Mouse (Mus musculus) brown adipose tissue, adult 24 weeks (tissue): ENCODE measurements at regions not wholly inside any gene's neighbourhood (a gene's known extent, or its start where the extent isn't known, plus 50 kb on each side); places are given as distances from the start of the nearest gene placed in this dataset.

Experiments
- H3K27ac ChIP-seq: fragments of 200-500 bp; replicated peaks from 2 replicates; pipeline ENCODE4 v1.5.1; 2012; ENCODE audit warnings: low read depth, mild to moderate bottlenecking, low read length
- H3K4me1 ChIP-seq: fragments of 200-500 bp; 2 replicates; pipeline ENCODE4 v1.6.1; 2012; ENCODE audit warnings: low read length, mixed read lengths; ENCODE audit not compliant: control insufficient read depth, insufficient read depth, insufficient read length
- H3K4me3 ChIP-seq: fragments of 200-500 bp; 2 replicates; pipeline ENCODE4 v1.5.1; 2012; ENCODE audit warnings: low read depth, mild to moderate bottlenecking, low read length, moderate library complexity; ENCODE audit not compliant: insufficient read depth

DNA sequence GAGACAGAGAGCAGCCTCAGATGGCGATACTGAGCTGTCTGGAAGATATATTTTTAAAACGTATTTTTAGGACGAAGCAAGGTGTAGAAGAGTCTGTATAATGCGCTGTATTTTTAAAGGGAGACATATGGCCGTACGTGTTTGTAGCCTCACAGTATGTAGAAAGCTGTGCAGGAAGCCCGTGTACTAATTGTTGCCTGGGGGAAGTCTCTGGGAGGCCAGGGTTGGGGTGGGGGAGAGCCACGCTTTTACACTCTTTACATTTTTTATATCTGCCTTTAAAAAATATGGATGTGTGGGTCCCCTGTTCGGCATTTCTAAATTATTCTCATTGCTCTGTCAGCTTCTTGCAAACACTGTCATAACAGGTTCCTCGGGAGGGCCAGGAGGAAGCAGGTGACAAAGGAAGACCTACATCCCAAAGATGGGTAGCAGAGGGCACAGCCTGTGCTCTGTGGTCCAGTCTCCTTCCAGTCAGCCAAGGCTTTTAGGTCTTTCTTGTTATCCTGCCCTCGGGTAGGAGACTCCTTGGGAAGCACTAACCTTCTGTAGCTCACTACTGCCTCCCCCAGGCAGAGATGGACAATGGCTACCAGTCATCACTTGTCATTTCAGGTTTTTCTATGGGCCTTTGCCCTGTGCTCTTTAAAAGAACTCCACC is 74.1 kb upstream of the Cdh5 start:
- Histone ChIP-seq H3K4me1 (0 out of 2 replicates have a peak, but pooled peaks cover 6% of the 10 kb centered on the region), H3K4me3 (no peak overlapping the region), H3K27ac (no peak overlapping the region)

DNA sequence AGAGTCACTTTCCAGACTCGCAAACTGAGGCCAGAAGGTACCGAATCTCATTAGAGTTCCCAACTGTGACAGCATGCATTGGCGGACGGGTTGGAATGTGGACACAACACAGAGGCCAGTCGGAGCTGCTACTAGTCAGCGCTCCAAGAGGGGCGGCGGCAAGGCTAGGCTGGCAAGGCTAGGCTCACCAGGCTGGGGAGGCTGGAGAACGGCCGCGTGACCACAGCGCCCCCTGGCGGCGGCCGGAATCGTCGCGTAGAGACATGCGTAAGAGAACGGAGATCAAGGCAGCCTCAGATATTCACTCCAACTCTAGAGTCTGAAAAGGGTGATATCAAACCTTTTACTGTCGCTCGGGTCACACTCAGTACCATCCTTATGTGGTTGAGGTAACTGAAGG is 72.8 kb upstream of the Cdh5 start:
- Histone ChIP-seq H3K4me3 (no peak overlapping the region), H3K4me1 (no peaks in the 10 kb centered on the region), H3K27ac (no peak overlapping the region)

DNA sequence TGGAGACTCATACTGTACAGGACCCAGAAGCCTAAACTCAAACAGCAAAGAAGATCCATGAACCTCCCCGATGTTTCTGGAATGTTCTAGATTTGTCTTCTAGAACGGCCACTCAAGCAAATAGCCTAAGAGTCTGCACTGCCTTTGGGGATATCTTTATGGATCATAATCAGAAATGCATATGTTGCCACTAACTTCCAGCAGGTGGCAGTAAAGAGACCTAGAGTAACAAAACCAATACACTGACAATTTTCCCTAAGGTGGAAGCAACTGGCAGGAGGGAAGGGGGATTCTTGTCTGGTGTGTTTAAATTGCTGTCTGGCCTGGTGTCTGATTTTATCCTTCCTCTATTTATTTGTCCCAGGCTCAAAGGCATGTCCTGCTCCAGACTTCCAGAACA is 69.2 kb upstream of the Cdh5 start:
- Histone ChIP-seq H3K4me3 (no peak overlapping the region), H3K27ac (no peak overlapping the region), H3K4me1 (no peaks in the 10 kb centered on the region)

DNA sequence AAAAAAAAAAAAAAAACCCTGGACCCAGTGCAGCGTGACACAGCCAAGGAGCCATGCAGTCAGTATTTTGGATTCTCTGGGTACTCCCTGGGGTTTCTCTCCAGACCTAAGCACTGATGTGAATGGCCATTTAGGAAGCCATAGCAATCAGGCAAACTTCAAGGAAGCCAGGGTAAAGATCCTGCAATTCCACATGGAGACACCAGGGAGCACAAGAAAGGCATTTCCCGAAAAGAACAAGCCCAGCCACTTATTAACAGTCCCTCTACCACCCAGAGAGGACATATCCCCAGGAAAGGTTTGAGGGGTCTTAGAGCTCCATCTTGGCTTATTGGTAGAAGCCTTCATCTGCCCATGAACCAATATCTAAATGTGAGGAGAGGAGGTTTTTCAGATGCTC is 68.3 kb upstream of the Cdh5 start:
- Histone ChIP-seq H3K4me3 (no peak overlapping the region), H3K27ac (no peak overlapping the region), H3K4me1 (no peaks in the 10 kb centered on the region)

DNA sequence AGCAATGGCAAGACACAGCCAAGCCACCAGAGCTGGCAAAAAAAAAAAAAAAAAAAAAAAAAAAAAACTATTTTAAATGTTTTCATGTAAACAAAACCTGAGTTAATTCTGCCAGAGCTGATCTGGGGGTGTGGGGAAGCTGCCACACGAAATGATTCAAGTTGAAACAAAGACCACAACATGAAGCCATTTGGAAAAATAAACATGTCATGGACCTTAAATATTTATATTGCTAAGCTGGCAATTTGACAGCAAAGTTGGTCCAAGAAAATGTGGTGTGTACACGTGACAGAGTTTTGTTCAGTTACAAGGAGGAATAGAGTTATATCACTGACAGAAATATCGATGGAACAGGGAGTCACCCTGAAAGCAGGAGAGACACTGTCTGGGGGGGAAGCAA is 67.1 kb upstream of the Cdh5 start:
- H3K4me1 ChIP-seq = no peaks in the 10 kb centered on the region
- H3K4me3 ChIP-seq = no peak overlapping the region

DNA sequence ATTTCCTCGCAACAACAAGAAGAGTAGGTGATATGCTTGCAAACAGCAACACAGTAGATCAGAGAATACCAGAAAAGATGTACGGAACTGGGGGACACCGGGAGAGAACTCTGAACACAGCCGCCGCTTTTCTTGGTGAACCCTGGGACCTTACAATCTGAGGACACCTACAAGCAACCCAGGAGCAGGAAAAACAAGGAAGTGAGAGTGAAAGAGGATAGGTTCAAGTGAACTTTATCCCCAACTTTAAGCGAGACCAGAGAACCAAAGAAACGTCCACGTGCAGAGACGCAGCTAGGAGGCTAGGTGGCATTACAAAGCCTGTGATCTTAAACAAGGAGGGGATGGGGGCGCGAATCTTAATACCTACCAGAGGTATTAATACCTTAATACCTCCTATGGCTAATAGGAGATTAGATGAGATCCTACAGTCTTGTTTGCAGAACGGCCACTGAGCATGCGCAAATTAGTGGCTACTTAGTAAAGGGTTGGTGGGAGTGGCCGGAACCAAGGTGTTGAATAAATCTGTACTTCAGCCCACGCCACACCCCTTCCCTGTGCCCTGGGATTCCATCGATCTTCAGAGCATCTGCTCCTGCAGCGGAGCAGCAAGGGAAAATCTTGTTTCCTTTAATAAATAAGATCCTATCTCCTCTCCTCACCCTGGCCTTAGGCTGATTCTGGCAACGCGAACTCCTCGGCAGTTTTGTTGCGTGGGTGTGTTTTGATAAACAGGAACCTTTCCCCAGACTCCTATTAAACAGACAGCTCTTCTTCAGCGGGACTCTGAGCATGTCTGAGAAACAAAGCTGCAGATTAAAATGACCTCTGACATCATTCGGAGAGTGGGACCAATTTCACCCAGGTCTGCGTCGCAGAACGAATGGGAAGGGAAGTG is 64.6 kb upstream of the Cdh5 start:
- H3K27ac ChIP-seq = no peak overlapping the region
- no peak overlapping the region for H3K4me3 ChIP-seq

More for the DNA sequence above, 67.1 kb upstream of the Cdh5 start:
- no peak overlapping the region for H3K27ac ChIP-seq

DNA sequence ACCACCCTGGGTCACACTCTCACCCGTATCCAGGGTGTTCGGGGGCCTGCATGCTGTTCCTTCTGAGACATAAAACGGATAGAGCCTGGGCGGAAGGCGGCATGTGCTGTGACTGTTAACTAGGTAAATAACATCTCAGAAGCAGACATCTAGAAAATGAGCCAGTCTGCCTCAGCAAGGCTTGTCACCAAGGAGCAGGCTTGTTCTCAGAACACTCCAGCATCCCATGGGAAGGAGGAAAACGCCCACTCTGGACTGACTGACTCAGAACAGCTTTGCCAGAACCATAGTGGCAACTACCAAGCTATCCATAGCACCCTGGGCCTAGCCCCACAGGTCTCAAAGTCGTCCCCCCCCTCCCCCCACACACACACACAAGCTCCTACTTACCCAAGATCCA is 63.8 kb upstream of the Cdh5 start:
- H3K4me1 ChIP-seq = no peaks in the 10 kb centered on the region
- H3K4me3 ChIP-seq = no peak overlapping the region
- no peak overlapping the region for H3K27ac ChIP-seq

More for the DNA sequence above, 64.6 kb upstream of the Cdh5 start:
- no peaks in the 10 kb centered on the region for H3K4me1 ChIP-seq

DNA sequence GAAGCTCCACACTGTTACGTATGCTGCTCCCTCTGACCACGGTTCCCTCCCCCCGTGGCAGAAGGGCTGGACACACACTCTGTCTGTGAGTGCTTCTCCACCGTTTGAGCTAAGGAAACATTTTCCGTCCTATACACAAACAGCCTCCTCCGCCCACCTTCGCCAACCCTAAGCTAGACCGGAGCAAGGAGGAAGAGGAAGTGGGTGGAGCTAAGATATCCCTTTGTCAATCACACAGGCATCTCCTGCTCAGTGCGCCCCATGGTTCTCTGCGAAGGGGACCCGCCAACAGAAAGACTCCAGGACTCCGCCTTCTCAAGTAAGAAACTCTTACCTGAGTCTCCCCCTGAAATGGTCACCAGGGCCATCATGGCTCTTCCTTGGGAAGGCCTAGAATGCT is 61.9 kb upstream of the Cdh5 start:
- no peak overlapping the region for H3K4me3 ChIP-seq
- no peak overlapping the region for H3K27ac ChIP-seq
- H3K4me1 ChIP-seq = no peaks in the 10 kb centered on the region

DNA sequence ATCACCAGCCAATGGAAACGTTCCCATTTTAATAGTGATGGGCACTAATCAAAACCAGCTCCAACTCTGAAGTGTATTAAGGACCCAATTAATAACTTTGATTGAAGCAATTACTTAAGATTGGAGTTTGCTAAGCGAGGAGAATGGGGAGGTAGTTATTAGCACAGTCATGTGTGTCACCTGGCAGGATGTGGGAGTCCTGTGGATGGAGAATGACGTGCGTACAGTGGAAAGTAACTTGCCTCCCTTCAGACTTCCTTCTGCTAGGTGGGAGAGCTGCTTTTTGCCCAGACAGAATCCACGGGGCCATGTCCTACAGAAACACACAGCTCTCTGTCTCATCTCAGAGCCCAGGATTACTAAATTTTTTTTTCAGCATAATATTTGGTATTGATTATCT is 59.9 kb upstream of the Cdh5 start:
- H3K27ac ChIP-seq = no peak overlapping the region
- H3K4me1 ChIP-seq = no peaks in the 10 kb centered on the region
- no peak overlapping the region for H3K4me3 ChIP-seq

DNA sequence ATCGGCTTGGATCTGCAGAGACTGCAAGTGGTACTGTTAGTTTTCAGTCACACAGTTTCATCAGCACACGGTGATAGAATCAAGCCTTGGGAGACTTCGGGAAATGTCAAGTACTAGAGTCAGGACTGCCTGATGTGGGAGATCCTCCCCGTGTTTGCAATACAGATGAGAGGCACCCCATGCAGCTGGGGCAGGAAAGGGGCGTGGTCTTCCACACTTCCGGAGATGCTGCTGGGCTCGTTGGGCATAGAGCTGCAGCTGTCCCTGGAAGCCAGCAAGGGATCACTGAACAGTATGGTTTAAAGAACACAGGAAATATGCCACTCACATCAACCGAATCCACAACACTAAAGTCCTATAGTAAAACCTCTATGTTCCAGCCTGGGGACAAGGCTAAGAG is 59.0 kb upstream of the Cdh5 start:
- H3K4me3 ChIP-seq = no peak overlapping the region
- H3K4me1 ChIP-seq = no peaks in the 10 kb centered on the region
- H3K27ac ChIP-seq = no peak overlapping the region

DNA sequence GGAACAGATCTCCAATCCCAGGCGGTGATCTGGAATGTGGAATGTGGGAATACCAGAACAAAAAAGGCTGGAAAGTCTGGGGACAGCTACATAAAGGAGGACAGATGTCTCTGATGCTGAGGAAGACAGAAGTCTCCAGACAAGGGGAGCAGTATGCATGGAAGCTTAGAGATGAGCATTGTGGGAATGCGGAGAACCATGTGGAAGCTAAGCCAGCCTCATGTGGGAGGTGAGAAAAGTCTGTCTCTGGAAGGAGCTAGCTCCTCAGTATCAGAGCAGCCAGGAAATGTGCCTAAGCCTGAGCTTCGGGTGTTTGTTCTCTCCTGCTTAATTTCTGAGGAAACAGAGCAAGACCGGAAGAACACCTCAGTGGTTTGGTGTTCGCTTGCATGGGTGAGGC is 53.4 kb upstream of the Cdh5 start:
- Histone ChIP-seq H3K27ac (no peak overlapping the region), H3K4me3 (no peak overlapping the region), H3K4me1 (no peaks in the 10 kb centered on the region)

DNA sequence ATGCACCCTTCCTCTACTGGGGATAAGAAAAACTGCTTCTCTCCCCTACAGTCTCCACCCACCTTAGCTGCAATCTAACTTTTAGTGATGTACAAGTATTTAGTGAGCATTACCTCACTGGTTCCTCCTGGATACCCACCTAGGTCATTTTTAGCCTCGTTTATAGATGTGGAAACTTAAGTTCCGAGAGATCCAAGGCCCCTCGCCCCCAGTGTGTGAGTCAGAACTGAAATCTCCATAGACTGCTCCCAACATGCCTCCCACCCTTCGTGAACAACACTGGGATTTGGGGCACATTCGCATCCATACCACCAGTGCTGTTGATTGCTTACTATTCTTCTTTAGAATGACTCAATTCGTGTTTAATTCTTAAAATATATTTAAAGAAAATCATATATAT is 52.2 kb upstream of the Cdh5 start:
- H3K4me1 ChIP-seq = no peaks in the 10 kb centered on the region
- H3K4me3 ChIP-seq = no peak overlapping the region
- no peak overlapping the region for H3K27ac ChIP-seq

DNA sequence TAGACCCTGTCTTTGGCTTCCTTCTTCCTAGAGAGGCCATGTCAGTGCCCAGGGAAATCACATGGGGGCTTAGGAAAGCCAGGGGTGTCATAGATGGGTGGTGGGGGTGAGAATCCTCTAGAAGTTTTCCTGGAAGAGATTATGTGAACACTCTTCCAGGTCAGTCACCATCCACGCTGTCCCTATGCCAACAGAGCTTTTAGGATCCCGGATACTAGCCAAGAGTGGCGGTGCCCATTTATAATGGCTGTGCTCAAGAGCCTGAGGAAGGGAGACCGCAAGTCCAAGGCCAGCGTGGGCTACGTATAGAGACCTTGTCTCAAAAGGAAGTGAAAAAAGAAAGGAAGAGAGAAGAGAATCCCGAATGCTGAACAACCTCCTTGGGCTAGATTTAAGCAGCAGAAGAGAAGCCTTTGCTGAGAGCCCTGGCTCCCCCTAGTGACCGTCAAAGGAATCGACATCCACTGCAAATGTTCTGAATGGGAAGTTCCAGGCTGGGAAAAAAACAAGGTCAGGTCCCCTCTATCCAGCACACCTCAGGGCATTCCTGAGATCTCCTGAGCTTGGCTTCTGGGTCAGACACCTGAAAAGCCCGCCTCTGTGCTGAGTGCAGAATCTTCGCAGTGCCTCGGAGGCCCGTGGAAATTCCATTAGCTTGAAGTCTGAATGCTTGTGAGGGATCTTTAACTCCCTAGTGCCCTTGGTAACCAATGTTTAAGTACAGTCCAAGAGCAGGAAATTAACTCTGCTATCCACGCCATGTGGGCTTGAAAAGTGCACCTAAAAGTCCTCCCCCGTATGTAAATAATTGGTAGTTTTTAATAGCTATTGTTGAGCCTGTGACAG is 50.5 kb upstream of the Cdh5 start:
- Histone ChIP-seq H3K4me1 (no peaks in the 10 kb centered on the region), H3K4me3 (no peak overlapping the region), H3K27ac (no peak overlapping the region)

DNA sequence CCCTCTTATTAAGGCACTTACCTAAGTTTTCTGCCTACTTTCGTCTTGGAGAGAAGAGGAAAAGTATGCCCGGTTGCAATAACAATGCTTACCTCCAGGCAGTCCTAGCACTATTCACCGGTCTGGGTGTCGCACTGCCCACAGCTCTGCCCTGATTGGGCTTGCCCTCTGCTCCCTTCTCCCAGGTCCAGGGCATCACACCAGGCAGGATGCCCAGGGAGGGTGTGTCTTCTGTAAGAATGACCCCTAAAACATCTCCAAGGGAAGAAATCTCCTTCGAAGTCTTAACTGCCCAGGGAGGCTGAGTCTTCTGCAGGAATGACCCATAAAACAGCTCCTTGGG is 49.9 kb upstream of the Cdh5 start:
- no peak overlapping the region for H3K27ac ChIP-seq
- H3K4me3 ChIP-seq = no peak overlapping the region
- H3K4me1 ChIP-seq = no peaks in the 10 kb centered on the region
